Mouse (Mus musculus) ES-E14 (cell line): ENCODE measurements at regions not wholly inside any gene's neighbourhood (a gene's known extent, or its start where the extent isn't known, plus 50 kb on each side); places are given as distances from the start of the nearest gene placed in this dataset.

ENCODE experiments used
- CHD2 ChIP-seq: IDR thresholded peaks from 2 replicates; pipeline ENCODE4 v1.6.1; 2014; ENCODE audit warnings: mild to moderate bottlenecking, low read depth, low read length, inconsistent platforms
- HCFC1 ChIP-seq: IDR thresholded peaks from 2 replicates; pipeline ENCODE4 v1.6.1; 2012; ENCODE audit warnings: low read length, inconsistent platforms, borderline replicate concordance; ENCODE audit not compliant: insufficient read depth
- MAFK ChIP-seq: IDR thresholded peaks from 2 replicates; pipeline ENCODE4 v1.6.1; 2014; ENCODE audit warnings: mild to moderate bottlenecking, low read depth, low read length, inconsistent platforms; ENCODE audit not compliant: insufficient read depth
- ZC3H11A ChIP-seq: IDR thresholded peaks from 2 replicates; pipeline ENCODE4 v1.6.1; 2012; ENCODE audit warnings: low read depth, mild to moderate bottlenecking, inconsistent platforms, low read length, borderline replicate concordance
- ZNF384 ChIP-seq: IDR thresholded peaks from 2 replicates; pipeline ENCODE4 v1.6.1; 2012; ENCODE audit warnings: low read depth, low read length, inconsistent platforms

DNA sequence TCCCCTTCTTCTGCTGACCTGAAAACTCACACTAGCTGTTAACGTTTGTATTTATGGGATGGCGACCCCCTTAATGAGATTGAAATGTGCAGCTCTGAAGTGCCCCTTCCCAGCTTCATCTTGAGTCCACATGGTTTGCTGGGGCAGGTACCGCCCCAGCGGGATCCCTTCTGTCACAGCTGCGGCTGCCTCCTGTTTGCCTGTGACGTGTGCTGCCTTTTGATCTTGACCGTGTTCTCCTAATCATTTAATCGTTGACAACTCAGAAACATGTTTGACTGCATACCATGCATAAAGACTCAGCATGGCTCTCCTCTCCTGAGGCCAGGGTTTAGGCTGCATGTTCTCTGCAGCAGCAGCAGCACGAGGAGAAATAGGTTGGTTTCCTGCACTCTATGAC lies 511.5 kb downstream of the 1700129C05Rik start:
- TF ChIP-seq HCFC1 (no peak), ZC3H11A (no peak), CHD2 (no peak), MAFK (no peak), ZNF384 (no peak)
